Mouse (Mus musculus) adipocyte (in vitro differentiated cells): ENCODE data around the gene Nudt17.
"Not testable (repeated sequence)": the region's sequence is repeated elsewhere in the genome, so short reads cannot be mapped to it uniquely, and the experiment has no call there.

Experiments
- DNase-seq: peaks from one replicate; pipeline ENCODE4 v3.0.0-alpha.2; 2016; ENCODE audit warnings: low spot score

The Nudt17 gene

GRCm38 (mm10) chr3:96707903-96708683, at the start of gene Nudt17:
Gene Nudt17 (minus strand): TSS chr3:96708562.
- DNase-seq, result peak; percentile 81

DNA sequence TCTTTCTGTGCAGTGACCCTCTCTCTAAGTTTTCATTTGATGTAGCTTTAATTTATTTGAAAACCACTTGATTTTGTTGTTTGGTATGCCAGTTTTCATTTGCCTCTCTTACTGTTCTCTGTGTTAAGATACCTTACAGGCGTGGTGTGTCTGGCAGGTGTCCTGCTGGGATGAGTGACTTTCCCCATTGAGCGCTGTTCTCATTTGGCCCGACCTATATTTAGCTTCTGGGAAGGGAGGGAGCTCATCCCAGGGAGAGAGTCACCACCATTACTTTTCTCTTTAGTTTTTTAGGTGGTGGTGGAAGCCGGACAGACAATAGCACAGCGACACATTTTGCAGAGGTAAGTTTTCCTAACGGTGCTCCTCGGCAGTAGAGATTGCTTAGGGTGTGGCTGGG, 49.3 kb upstream of the Nudt17 start:
- no peak for DNase-seq

DNA sequence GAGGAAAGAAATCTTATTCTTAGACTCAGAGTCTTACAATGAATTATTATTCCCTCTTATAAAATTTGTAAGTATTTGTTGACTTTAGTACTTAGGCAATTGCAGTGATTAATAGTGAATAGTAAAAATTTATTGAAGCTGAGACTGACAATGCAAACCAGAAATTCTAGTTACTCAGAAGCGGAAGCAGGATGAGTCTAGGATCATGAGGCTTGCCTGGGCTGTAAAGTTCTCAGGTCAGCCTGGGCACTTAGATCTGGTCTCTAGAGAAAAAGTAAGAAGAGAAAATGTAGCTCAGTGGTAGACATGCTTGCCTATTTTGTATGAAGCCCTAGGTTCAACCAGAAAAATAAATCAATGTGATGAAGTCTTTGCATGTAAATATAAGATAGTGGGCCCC, 47.6 kb upstream of the Nudt17 start:
- no peak for DNase-seq

DNA sequence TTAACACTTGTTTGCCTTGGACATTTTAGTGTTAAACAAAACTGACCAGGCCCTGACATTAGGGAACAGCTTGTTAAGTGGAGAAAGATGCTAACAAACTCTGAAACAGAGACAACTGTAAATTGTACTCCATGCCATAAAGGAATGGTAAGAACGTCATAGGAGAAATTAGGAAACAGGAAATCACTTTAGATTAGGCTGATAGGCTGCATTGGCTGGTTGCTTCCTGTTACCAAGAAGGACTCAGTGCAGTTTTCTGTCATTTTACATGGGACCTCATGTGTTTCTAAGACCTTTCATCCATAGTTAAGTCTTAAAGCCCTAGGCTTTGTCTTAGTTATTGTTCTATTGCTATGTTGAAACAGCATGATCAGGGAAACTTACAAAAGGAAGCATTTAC, 38.5 kb upstream of the Nudt17 start:
- DNase-seq, result no peak

- peak; percentile 48 for DNase-seq
Measured at GRCm38 (mm10) chr3:96744348-96744747, 36.0 kb upstream of the Nudt17 start.

DNA sequence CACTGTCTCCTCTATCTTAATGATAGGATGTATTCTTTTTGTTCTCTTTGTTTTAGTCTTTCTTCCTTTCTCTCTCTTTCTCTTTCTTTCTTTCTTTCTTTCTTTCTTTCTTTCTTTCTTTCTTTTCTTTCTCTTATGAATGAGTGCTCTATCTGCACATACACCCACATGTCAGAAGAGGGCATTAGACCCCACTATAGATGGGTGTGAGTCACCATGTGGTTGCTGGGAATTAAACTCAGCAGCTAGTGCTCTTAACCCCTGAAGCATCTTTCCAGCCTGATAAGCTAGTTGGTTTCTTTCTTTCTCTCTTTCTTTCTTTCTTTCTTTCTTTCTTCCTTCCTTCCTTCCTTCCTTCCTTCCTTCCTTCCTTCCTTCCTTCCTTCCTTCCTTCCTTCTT, 31.9 kb upstream of the Nudt17 start:
- not testable (repeated sequence) for DNase-seq

- DNase-seq, result peak; percentile 65
Measured at GRCm38 (mm10) chr3:96737995-96738394, 29.6 kb upstream of the Nudt17 start.

GRCm38 (mm10) chr3:96737013-96737740, 28.8 kb upstream of the Nudt17 start:
- no peak for DNase-seq

GRCm38 (mm10) chr3:96735200-96735599, 26.8 kb upstream of the Nudt17 start:
- DNase-seq, result no peak

DNA sequence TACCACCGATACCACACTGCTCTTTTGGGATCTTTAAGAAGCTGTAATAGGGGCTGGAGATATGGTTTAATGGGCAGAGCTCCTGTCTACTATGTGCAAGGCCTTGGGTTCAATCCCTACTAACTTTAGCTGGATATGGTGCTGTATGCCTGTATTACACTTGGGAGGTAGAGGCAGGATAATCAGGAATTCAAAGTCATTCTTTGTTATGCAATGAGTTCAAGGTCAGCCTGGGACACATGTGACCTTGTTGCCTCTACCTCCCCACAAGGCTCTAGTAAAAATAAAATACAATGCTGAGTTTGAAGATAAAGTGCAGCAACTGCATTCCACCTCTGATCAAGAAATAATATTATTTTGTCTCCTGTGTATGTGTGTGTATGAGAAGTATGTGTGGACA, 25.6 kb upstream of the Nudt17 start:
- DNase-seq, result no peak

DNA sequence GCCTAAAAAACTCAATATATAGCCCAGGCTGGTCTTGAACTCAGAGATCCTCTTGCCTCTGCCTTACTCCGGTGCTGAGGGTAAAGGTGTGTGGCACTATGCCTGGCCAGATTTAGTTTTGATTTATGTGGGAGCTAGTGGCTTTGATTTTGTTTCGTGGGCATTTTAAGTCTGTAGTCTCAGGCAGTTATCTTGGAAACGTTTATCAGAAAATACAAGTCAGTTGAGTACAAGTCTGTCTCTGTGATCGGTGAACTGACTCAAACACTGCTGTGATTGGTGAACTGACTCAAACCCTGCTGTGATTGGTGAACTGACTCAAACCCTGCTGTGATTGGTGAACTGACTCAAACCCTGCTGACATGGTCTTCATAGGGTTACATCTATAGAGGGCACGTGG, 22.4 kb upstream of the Nudt17 start:
- no peak for DNase-seq

DNA sequence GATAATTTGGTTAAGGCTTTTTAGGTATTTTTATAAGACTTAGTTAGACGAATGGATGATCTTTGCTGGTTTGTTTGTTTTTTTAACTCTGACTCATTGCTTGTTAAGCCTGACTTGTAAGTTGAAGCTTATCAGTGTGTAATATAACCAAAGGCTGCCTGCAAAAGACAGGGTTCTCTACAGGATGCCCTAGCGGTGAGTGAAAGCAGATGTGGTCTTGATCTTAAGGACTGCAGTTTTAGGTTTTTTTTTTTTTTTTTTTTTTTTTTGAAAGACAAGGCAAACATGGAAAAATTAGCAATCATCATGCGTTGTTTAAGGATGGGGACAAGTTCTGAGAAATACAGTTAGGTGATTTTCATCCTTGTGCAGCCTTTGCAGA, 21.0 kb upstream of the Nudt17 start:
- peak; percentile 48 for DNase-seq

- peak; percentile 43 for DNase-seq
Measured at GRCm38 (mm10) chr3:96728634-96729402, 20.5 kb upstream of the Nudt17 start.

- DNase-seq, result peak; percentile 63
Measured at GRCm38 (mm10) chr3:96727828-96728633, 19.7 kb upstream of the Nudt17 start.

GRCm38 (mm10) chr3:96727343-96727827, 19.0 kb upstream of the Nudt17 start, which contains the start of the genes Polr3c and Rnf115:
Gene Polr3c (minus strand): TSS chr3:96727628.
Gene Rnf115 (plus strand): TSS chr3:96727664.
- DNase-seq, result peak; percentile 96

GRCm38 (mm10) chr3:96719173-96719572, 10.8 kb upstream of the Nudt17 start:
- no peak for DNase-seq

- DNase-seq, result no peak
Measured at GRCm38 (mm10) chr3:96715854-96716253, 7.5 kb upstream of the Nudt17 start.

DNA sequence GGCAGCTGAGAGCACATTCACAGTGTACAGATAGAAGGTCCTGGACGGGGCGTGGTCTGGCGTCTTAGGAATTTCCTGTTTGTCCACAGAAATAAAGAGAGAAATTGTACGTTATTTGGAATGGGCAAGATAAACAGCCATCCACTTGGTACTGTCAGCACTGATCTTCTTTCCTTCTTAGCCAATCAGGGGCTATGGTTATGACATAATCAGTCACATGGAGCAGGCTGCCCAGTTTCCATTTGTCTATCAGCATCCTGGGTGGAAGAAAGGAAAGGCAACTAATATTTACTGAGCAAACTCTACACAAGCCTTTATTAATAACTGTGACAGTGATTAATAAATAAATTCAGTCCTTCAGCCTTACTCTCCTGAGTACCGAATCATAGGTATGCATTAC, 5.9 kb upstream of the Nudt17 start:
- no peak for DNase-seq

DNA sequence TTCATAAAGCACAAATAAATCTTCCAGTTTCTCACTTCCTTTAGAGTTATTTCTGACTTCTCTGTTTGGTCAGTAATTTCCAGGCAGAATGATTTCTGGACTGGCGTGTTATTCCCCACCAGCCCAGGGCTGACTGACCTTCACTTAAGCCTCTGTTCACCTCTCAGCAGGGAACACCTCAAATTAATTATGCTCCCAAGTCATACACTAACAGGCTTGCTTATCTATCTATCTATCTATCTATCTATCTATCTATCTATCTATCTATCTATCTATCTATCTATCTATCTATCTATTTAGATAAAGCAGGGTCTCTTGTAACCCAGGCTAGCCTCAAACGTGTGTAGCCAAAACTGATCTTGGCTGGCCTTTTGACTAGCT, 312 bp upstream of the Nudt17 start:
- no peak for DNase-seq

DNA sequence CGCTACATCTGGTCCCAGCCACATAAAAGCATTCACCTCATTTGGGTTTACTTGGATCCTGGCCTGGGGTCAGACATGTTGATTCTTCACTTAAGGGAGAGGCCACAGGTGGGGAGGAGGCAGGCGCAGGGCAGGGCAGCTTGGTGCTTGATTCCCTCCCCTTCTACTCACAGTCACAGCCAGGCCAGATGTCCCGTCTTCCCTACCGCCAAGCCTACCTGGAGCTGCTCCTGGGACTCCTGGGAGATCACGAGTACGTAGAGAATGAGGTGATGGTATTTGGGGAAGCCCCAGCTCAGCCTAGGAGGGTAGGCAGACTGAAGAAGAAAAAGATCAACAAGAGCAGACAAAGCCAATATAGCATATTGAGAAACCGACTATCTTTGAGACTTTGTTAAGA, 1.4 kb downstream of the Nudt17 start:
- DNase-seq, result no peak

- no peak for DNase-seq
Measured at GRCm38 (mm10) chr3:96706217-96706616, 2.1 kb downstream of the Nudt17 start.

- no peak for DNase-seq
Measured at GRCm38 (mm10) chr3:96704778-96705177, 3.6 kb downstream of the Nudt17 start.
